11 mouse cellular contexts compared by ENCODE assay signal in the genomic region with DNA sequence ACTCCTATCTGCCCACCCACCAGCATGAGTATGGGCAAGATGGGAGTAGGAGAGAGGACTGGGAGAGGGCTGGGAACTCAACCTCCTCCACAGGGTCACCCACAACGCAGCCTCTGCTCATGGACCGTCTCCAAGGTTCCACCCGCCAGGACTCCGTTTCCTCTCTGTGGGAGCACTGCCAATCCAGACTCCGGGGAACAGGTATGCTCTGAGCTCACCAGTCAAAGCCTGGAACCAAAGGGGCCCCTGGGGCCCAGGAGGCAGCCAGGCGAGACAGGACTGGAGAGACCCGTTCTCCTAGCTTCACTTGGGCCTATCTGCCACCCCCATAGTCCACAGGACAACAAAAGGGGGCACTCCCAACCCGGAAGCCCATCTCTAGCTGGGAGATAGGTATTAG. TPM values are rescaled to one million over a fixed set of nuclear protein-coding genes. Genes with fewer than 3 reads are reported as not detected.
DNase-seq lines count a peak whose midpoint lies in the region; ATAC-seq and TF ChIP-seq lines count a peak whose summit lies in the region.
"Had no signal": no experiment of that assay in that cellular context is flagged by ENCODE, and none has a peak within 500 bp of the region (broad histone marks: within the 10 kb centered on the region; RNA-seq: fewer than 3 reads in every experiment).

No protein-coding gene starts in this region.

- ATAC-seq in forebrain, embryonic 14.5 days, result no peak
- peak; percentile 7; the same call in 1 of the 2 replicates for ATAC-seq in kidney, embryonic 15.5 days (replicated peaks; ENCODE audit: low FRiP score)
- ATAC-seq in stomach, embryonic 15.5 days (ENCODE audit: insufficient read depth, low FRiP score, low read depth), result peak; percentile 45; the same call in 1 of the 2 replicates
- ATAC-seq in lung, postnatal 0 days, result no peak

- H3K4me1 ChIP-seq in forebrain, embryonic 10.5 days, result peaks cover 75% of the 10 kb centered on the region
- H3K4me1 ChIP-seq in forebrain, embryonic 14.5 days (ENCODE audit: control insufficient read depth, insufficient read depth, low read length), result peaks cover 37% of the 10 kb centered on the region
- peaks cover 56% of the 10 kb centered on the region for H3K4me1 ChIP-seq in kidney, embryonic 15.5 days
- peaks cover 45% of the 10 kb centered on the region for H3K4me1 ChIP-seq in stomach, embryonic 15.5 days
- H3K4me1 ChIP-seq in lung, postnatal 0 days (ENCODE audit: insufficient read depth, low read depth, low read length), result peaks cover 13% of the 10 kb centered on the region; the same call in 1 of the 2 replicates
- peaks cover 32% of the 10 kb centered on the region for H3K4me1 ChIP-seq in lung, adult 2 months (ENCODE audit: control insufficient read depth, insufficient read depth, low read length)

- TF ChIP-seq POLR2A in lung, adult 2 months (IDR thresholded peaks at IDR 0.05; ENCODE audit: borderline replicate concordance, extremely low read depth, low read depth, low read length), result no peak

- no peak overlapping the region for H3K4me2 ChIP-seq in forebrain, embryonic 14.5 days (ENCODE audit: low read length)
- H3K4me2 ChIP-seq in kidney, embryonic 15.5 days, result no peak overlapping the region; the same call in 1 of the 2 replicates
- no peak overlapping the region for H3K4me2 ChIP-seq in stomach, embryonic 15.5 days
- H3K4me2 ChIP-seq in lung, postnatal 0 days (replicated peaks; ENCODE audit: low read depth, low read length), result no peak overlapping the region

- peak overlapping the region; percentile 36 for H3K27ac ChIP-seq in forebrain, embryonic 10.5 days
- no peak overlapping the region for H3K27ac ChIP-seq in forebrain, embryonic 14.5 days (ENCODE audit: low read depth, low read length)
- peak overlapping the region; percentile 82 for H3K27ac ChIP-seq in kidney, embryonic 15.5 days
- H3K27ac ChIP-seq in stomach, embryonic 15.5 days, result peak overlapping the region; percentile 59
- H3K27ac ChIP-seq in lung, postnatal 0 days (ENCODE audit: low read length), result no peak overlapping the region

- 81% methylated on average over 8 of the region's 8 CpGs for WGBS in forebrain, embryonic 10.5 days
- whole genome bisulfite sequencing in forebrain, embryonic 14.5 days, result 68% methylated on average over 8 of the region's 8 CpGs
- WGBS in kidney, embryonic 15.5 days, result 55% methylated on average over 8 of the region's 8 CpGs
- WGBS in stomach, embryonic 15.5 days, result 63% methylated on average over 8 of the region's 8 CpGs
- 71% methylated on average over 8 of the region's 8 CpGs for WGBS in lung, postnatal 0 days
- WGBS in lung, adult 2 months, result 35% methylated on average over 8 of the region's 8 CpGs

- H3K4me3 ChIP-seq in forebrain, embryonic 10.5 days, result no peak overlapping the region
- no peak overlapping the region for H3K4me3 ChIP-seq in forebrain, embryonic 14.5 days (ENCODE audit: low read depth, low read length)
- no peak overlapping the region for H3K4me3 ChIP-seq in kidney, embryonic 15.5 days (replicated peaks)
- H3K4me3 ChIP-seq in stomach, embryonic 15.5 days (replicated peaks), result no peak overlapping the region
- H3K4me3 ChIP-seq in lung, postnatal 0 days (ENCODE audit: low read depth, low read length), result no peak overlapping the region
- H3K4me3 ChIP-seq in lung, adult 2 months (replicated peaks; ENCODE audit: extremely low read depth, low read depth, low read length), result no peak overlapping the region
- H3K4me3 ChIP-seq: megakaryocyte, embryonic 14.5 days had no signal

- no peak for TF ChIP-seq EP300 in lung, postnatal 0 days (IDR thresholded peaks at IDR 0.05)

- H3K9me3 ChIP-seq in forebrain, embryonic 10.5 days, result no peaks in the 10 kb centered on the region
- H3K9me3 ChIP-seq in forebrain, embryonic 14.5 days (replicated peaks; ENCODE audit: control insufficient read depth, low read length), result no peaks in the 10 kb centered on the region
- H3K9me3 ChIP-seq in kidney, embryonic 15.5 days (replicated peaks), result no peaks in the 10 kb centered on the region
- H3K9me3 ChIP-seq in stomach, embryonic 15.5 days, result no peaks in the 10 kb centered on the region
- no peaks in the 10 kb centered on the region for H3K9me3 ChIP-seq in lung, postnatal 0 days (ENCODE audit: low read length)
- H3K9me3 ChIP-seq: megakaryocyte, embryonic 14.5 days had no signal

- DNase-seq in forebrain, embryonic 10.5 days (ENCODE audit: extremely low spot score, low spot score), result no peak
- DNase-seq in forebrain, embryonic 14.5 days (ENCODE audit: low spot score), result no peak
- DNase-seq in ovary, adult 18-20 months (ENCODE audit: low spot score), result peak; percentile 33
- no peak for DNase-seq in ovary, postnatal 10 days (ENCODE audit: low spot score)
- no peak for DNase-seq in lung, postnatal 0 days (ENCODE audit: low spot score)
- DNase-seq in lung, adult 2 months, result no peak
- DNase-seq: cerebellum, adult 11 months; heart, adult 18-20 months had no signal

- TF ChIP-seq CTCF in lung, postnatal 0 days (IDR thresholded peaks at IDR 0.05), result no peak
- no peak for TF ChIP-seq CTCF in lung, adult 2 months (IDR thresholded peaks at IDR 0.05; ENCODE audit: insufficient read depth, low read length)

- H3K9ac ChIP-seq in forebrain, embryonic 14.5 days (ENCODE audit: low read length), result no peak overlapping the region
- no peak overlapping the region for H3K9ac ChIP-seq in kidney, embryonic 15.5 days
- H3K9ac ChIP-seq in stomach, embryonic 15.5 days, result no peak overlapping the region
- H3K9ac ChIP-seq in lung, postnatal 0 days (replicated peaks; ENCODE audit: low read depth), result no peak overlapping the region

- H3K27me3 ChIP-seq in forebrain, embryonic 10.5 days (ENCODE audit: poor library complexity, severe bottlenecking), result no peaks in the 10 kb centered on the region
- no peaks in the 10 kb centered on the region for H3K27me3 ChIP-seq in forebrain, embryonic 14.5 days (replicated peaks; ENCODE audit: control insufficient read depth, insufficient read depth, low read length)
- H3K27me3 ChIP-seq in kidney, embryonic 15.5 days, result no peaks in the 10 kb centered on the region
- H3K27me3 ChIP-seq in stomach, embryonic 15.5 days (replicated peaks), result no peaks in the 10 kb centered on the region
- H3K27me3 ChIP-seq in lung, postnatal 0 days (replicated peaks; ENCODE audit: insufficient read depth, low read length), result no peaks in the 10 kb centered on the region

- H3K36me3 ChIP-seq in forebrain, embryonic 10.5 days (replicated peaks), result peaks cover 95% of the 10 kb centered on the region
- H3K36me3 ChIP-seq in forebrain, embryonic 14.5 days (ENCODE audit: control insufficient read depth, insufficient read depth, low read length), result peaks cover 66% of the 10 kb centered on the region
- H3K36me3 ChIP-seq in kidney, embryonic 15.5 days, result peaks cover 52% of the 10 kb centered on the region
- H3K36me3 ChIP-seq in stomach, embryonic 15.5 days, result peaks cover 15% of the 10 kb centered on the region; the same call in 1 of the 2 replicates
- H3K36me3 ChIP-seq in lung, postnatal 0 days (ENCODE audit: insufficient read depth, low read length), result peaks cover 3% of the 10 kb centered on the region; the same call in 1 of the 2 replicates

RNA-seq across cellular contexts. Expression of a gene that starts 9.3 kb away (rescaled TPM):
- 22.4 and 26.6 TPM in 2 replicates for polyA plus RNA-seq in forebrain, embryonic 10.5 days (2016; fragmentation: Nextera tagmentation; extraction: Ambion mirVana)
- polyA plus RNA-seq in forebrain, embryonic 14.5 days (2014; fragmentation: Nextera tagmentation; extraction: Ambion mirVana), result 26.8 and 31.9 TPM in 2 replicates
- 21.4 and 24.8 TPM in 2 replicates for polyA plus RNA-seq in kidney, embryonic 15.5 days (2015; fragmentation: Nextera tagmentation; extraction: Ambion mirVana)
- polyA plus RNA-seq in stomach, embryonic 15.5 days (2015; fragmentation: Nextera tagmentation; extraction: Ambion mirVana), result 19.9 and 20.6 TPM in 2 replicates
- polyA plus RNA-seq in lung, postnatal 0 days (2015; fragmentation: Nextera tagmentation; extraction: Ambion mirVana), result 13.6 and 29.2 TPM in 2 replicates
- 153 and 189 TPM in 2 replicates for polyA plus RNA-seq in lung, adult 2 months (2012; rRNA removed)

Comparison
In these comparisons a context has a peak if more than half of its experiments do, and no peak if none do; other contexts are left out.
1. H3K27ac ChIP-seq: peak in forebrain, embryonic 10.5 days (single experiment), kidney, embryonic 15.5 days (single experiment) and stomach, embryonic 15.5 days (single experiment); none in forebrain, embryonic 14.5 days (single experiment) and lung, postnatal 0 days (single experiment).
2. ATAC-seq: peak in kidney, embryonic 15.5 days (single experiment) and stomach, embryonic 15.5 days (single experiment); none in forebrain, embryonic 14.5 days (single experiment) and lung, postnatal 0 days (single experiment).